Mouse (Mus musculus) kidney, adult 9 months (tissue): ENCODE data around the gene Vmn2r24.
A peak's percentile ranks its signal among the peaks of the same experiment; 100 is the strongest.
"Not testable (repeated sequence)": the region's sequence is repeated elsewhere in the genome, so short reads cannot be mapped to it uniquely, and the experiment has no call there.

Experiments used
- DNase-seq: peaks from one replicate; pipeline ENCODE4 v3.0.0; 2022

The Vmn2r24 gene

DNA sequence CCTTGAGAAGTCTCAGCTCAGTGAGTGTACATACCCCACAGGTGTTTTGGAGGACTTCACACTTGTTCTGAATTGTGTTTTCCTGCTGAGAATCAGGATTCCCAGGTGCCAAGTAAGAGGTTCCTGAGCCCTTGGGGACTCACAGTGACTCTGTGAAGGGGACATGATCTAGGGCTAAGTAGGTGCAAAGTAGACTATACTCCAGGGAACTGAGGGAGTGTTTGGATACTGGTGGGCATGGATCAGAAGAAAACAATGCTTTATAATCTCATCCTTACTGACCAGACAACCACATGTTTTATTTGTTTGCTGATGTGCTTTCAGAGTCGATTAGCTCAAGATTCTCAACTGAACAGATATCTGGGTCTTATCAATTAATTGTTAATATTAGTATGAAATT, at the start of gene Vmn2r24:
Gene Vmn2r24, plus strand, starts transcription at position 301 of the 400 bp plus-strand sequence.
- no peak for DNase-seq

- DNase-seq: peak; percentile 66
These were observed 8.6 kb upstream of the Vmn2r24 start for GRCm38 (mm10) chr6:123770031-123770430.

DNA sequence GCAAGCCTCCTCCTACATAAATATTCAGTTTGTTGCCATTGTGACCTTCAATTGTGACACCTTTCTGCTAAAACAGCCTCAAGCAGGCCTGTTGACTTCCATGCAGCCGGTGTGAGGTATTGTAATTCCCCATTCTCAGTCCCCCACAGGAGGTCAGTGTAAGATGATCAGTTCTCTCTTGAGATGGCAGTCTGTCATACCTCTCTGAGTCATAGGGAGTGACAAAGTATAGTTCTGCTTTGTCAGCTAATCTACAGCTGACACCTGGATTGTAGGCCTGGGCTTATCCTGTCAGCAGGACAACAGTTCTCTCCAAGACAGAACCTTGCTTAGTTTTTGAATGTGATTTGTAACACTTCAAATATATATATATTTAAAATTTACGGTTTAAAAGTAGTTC, 6.2 kb downstream of the Vmn2r24 start:
- no peak for DNase-seq

GRCm38 (mm10) chr6:123793746-123794145, 15.1 kb downstream of the Vmn2r24 start:
- no peak for DNase-seq

- DNase-seq: not testable (repeated sequence)
These were observed 31.6 kb downstream of the Vmn2r24 start for GRCm38 (mm10) chr6:123810291-123810690.

- no peak for DNase-seq
These were observed 41.3 kb downstream of the Vmn2r24 start for GRCm38 (mm10) chr6:123819951-123820350.

- not testable (repeated sequence) for DNase-seq
These were observed 74.7 kb downstream of the Vmn2r24 start, which contains the start of gene Vmn2r25 for GRCm38 (mm10) chr6:123853363-123853762. TSS of gene Vmn2r25 (minus strand) at chr6:123853463.
